Mouse (Mus musculus) embryonic facial prominence, embryonic 13.5 days (tissue): ENCODE measurements around the gene Map3k19. TPM values are rescaled to one million over a fixed set of nuclear protein-coding genes. Genes with fewer than 3 reads are reported as not detected.

Experiments
- ATAC-seq: fragments of 200-750 bp; cut with Nextera tagmentation; 2 replicates; pipeline ENCODE4 v1.8.0; 2017; ENCODE audit warnings: low read depth; ENCODE audit not compliant: insufficient number of reproducible peaks, insufficient read depth, low FRiP score, low TSS enrichment
- H3K27ac ChIP-seq: fragments of 300-500 bp; sonication (generic); 2 replicates; pipeline ENCODE4 v1.5.1; 2015; ENCODE audit warnings: moderate library complexity, mild to moderate bottlenecking, inconsistent platforms
- H3K27me3 ChIP-seq: fragments of 300-500 bp; sonication (generic); 2 replicates; pipeline ENCODE4 v1.6.1; 2015; ENCODE audit warnings: mild to moderate bottlenecking, inconsistent platforms
- H3K36me3 ChIP-seq: fragments of 300-500 bp; sonication (generic); 2 replicates; pipeline ENCODE4 v1.6.1; 2015; ENCODE audit warnings: mild to moderate bottlenecking, inconsistent platforms
- H3K4me1 ChIP-seq: fragments of 300-500 bp; sonication (generic); 2 replicates; pipeline ENCODE4 v1.6.1; 2015; ENCODE audit warnings: inconsistent platforms
- H3K4me2 ChIP-seq: fragments of 300-500 bp; sonication (generic); 2 replicates; pipeline ENCODE4 v1.6.1; 2015; ENCODE audit warnings: moderate library complexity, mild to moderate bottlenecking, inconsistent platforms
- H3K4me3 ChIP-seq: fragments of 300-500 bp; sonication (generic); 2 replicates; pipeline ENCODE4 v1.5.1; 2015; ENCODE audit warnings: mild to moderate bottlenecking, inconsistent platforms
- H3K9ac ChIP-seq: fragments of 300-500 bp; sonication (generic); 2 replicates; pipeline ENCODE4 v1.6.1; 2015; ENCODE audit warnings: mild to moderate bottlenecking, inconsistent platforms
- H3K9me3 ChIP-seq: fragments of 300-500 bp; sonication (generic); 2 replicates; pipeline ENCODE4 v1.6.1; 2016; ENCODE audit warnings: inconsistent platforms
- WGBS: fragments of 180-500 bp; shearing (Covaris S2); methylation state at CpG from one replicate; pipeline ENCODE4 v1.1.7; 2015; ENCODE audit warnings: mixed read lengths; 5-methylcytosine and 5-hydroxymethylcytosine counted together
- polyA plus RNA-seq: library from polyadenylated mRNA; unstranded; fragments of >200 nt; fragmentation: Nextera tagmentation; extraction: Ambion mirVana; gene quantifications from 2 replicates; pipeline ENCODE4 v1.2.1, GENCODE M21; 2015

The Map3k19 gene
- polyA plus RNA-seq, 1 experiment from 2014 or later = not detected

GRCm38 (mm10) chr1:127838602-127839001, 16.2 kb downstream of the Map3k19 start:
- H3K4me3 ChIP-seq = no peak overlapping the region
- 77% methylated on average over 1 of the region's 1 CpGs for WGBS
- no peak overlapping the region for H3K4me2 ChIP-seq
- no peaks in the 10 kb centered on the region for H3K4me1 ChIP-seq
- no peaks in the 10 kb centered on the region for H3K36me3 ChIP-seq
- no peak overlapping the region for H3K9ac ChIP-seq
- H3K27me3 ChIP-seq = no peaks in the 10 kb centered on the region
- no peak for ATAC-seq
- no peaks in the 10 kb centered on the region for H3K9me3 ChIP-seq
- H3K27ac ChIP-seq = no peak overlapping the region

- Histone ChIP-seq H3K9ac (no peak overlapping the region), H3K4me1 (no peaks in the 10 kb centered on the region), H3K27ac (no peak overlapping the region), H3K9me3 (no peaks in the 10 kb centered on the region), H3K36me3 (no peaks in the 10 kb centered on the region), H3K27me3 (no peaks in the 10 kb centered on the region), H3K4me2 (no peak overlapping the region), H3K4me3 (no peak overlapping the region)
- WGBS = 42% methylated on average over 4 of the region's 4 CpGs
- no peak for ATAC-seq
Observed at GRCm38 (mm10) chr1:127836619-127837018, 18.2 kb downstream of the Map3k19 start.

- no peaks in the 10 kb centered on the region for H3K27me3 ChIP-seq
- H3K36me3 ChIP-seq = no peaks in the 10 kb centered on the region
- no peak overlapping the region for H3K27ac ChIP-seq
- H3K4me2 ChIP-seq = no peak overlapping the region
- H3K4me1 ChIP-seq = no peaks in the 10 kb centered on the region
- H3K9me3 ChIP-seq = no peaks in the 10 kb centered on the region
- ATAC-seq = no peak
- whole genome bisulfite sequencing = 65% methylated on average over 4 of the region's 4 CpGs
- H3K9ac ChIP-seq = no peak overlapping the region
- no peak overlapping the region for H3K4me3 ChIP-seq
Observed at GRCm38 (mm10) chr1:127834202-127834601, 20.6 kb downstream of the Map3k19 start.

GRCm38 (mm10) chr1:127833714-127834113, 21.1 kb downstream of the Map3k19 start:
- no peak for ATAC-seq

GRCm38 (mm10) chr1:127830215-127830921, 24.5 kb downstream of the Map3k19 start:
- Histone ChIP-seq H3K27ac (no peak overlapping the region), H3K4me2 (no peak overlapping the region), H3K36me3 (no peaks in the 10 kb centered on the region), H3K4me3 (no peak overlapping the region), H3K4me1 (no peaks in the 10 kb centered on the region), H3K9me3 (no peaks in the 10 kb centered on the region), H3K27me3 (no peaks in the 10 kb centered on the region), H3K9ac (no peak overlapping the region)
- no peak for ATAC-seq
- 84% methylated on average over 13 of the region's 13 CpGs for WGBS

More at GRCm38 (mm10) chr1:127833714-127834113, 21.1 kb downstream of the Map3k19 start:
- Histone ChIP-seq H3K9ac (no peak overlapping the region), H3K4me1 (no peaks in the 10 kb centered on the region), H3K4me3 (no peak overlapping the region), H3K4me2 (no peak overlapping the region), H3K27me3 (no peaks in the 10 kb centered on the region), H3K9me3 (no peaks in the 10 kb centered on the region), H3K27ac (no peak overlapping the region), H3K36me3 (no peaks in the 10 kb centered on the region)
- 55% methylated on average over 2 of the region's 2 CpGs for WGBS

- H3K4me1 ChIP-seq = no peaks in the 10 kb centered on the region
- 15% methylated on average over 2 of the region's 2 CpGs for WGBS
- H3K27me3 ChIP-seq = no peaks in the 10 kb centered on the region
- H3K4me2 ChIP-seq = no peak overlapping the region
- H3K27ac ChIP-seq = no peak overlapping the region
- H3K9me3 ChIP-seq = no peaks in the 10 kb centered on the region
- no peak overlapping the region for H3K9ac ChIP-seq
- ATAC-seq = no peak
- H3K36me3 ChIP-seq = no peaks in the 10 kb centered on the region
- H3K4me3 ChIP-seq = no peak overlapping the region
Observed at GRCm38 (mm10) chr1:127827325-127827724, 27.5 kb downstream of the Map3k19 start.

- Histone ChIP-seq H3K9ac (no peak overlapping the region), H3K9me3 (no peaks in the 10 kb centered on the region), H3K36me3 (no peaks in the 10 kb centered on the region), H3K4me1 (no peaks in the 10 kb centered on the region), H3K4me2 (no peak overlapping the region), H3K27ac (no peak overlapping the region), H3K4me3 (no peak overlapping the region), H3K27me3 (no peaks in the 10 kb centered on the region)
- 85% methylated on average over 6 of the region's 6 CpGs for WGBS
- no peak for ATAC-seq
Observed at GRCm38 (mm10) chr1:127816381-127816780, 38.5 kb downstream of the Map3k19 start.

- Histone ChIP-seq H3K36me3 (no peaks in the 10 kb centered on the region), H3K4me3 (no peak overlapping the region), H3K9ac (no peak overlapping the region), H3K9me3 (no peaks in the 10 kb centered on the region), H3K27ac (no peak overlapping the region), H3K4me2 (no peak overlapping the region), H3K4me1 (no peaks in the 10 kb centered on the region), H3K27me3 (no peaks in the 10 kb centered on the region)
- no peak for ATAC-seq
- 75% methylated on average over 7 of the region's 7 CpGs for WGBS
Observed at GRCm38 (mm10) chr1:127812929-127813328, 41.9 kb downstream of the Map3k19 start.

GRCm38 (mm10) chr1:127808671-127809070, 46.2 kb downstream of the Map3k19 start:
- peaks cover 25% of the 10 kb centered on the region for H3K36me3 ChIP-seq
- WGBS = 96% methylated on average over 7 of the region's 7 CpGs
- no peaks in the 10 kb centered on the region for H3K4me1 ChIP-seq
- no peak for ATAC-seq
- no peak overlapping the region for H3K9ac ChIP-seq
- H3K4me3 ChIP-seq = no peak overlapping the region
- no peak overlapping the region for H3K4me2 ChIP-seq
- H3K27ac ChIP-seq = no peak overlapping the region
- H3K27me3 ChIP-seq = no peaks in the 10 kb centered on the region
- no peaks in the 10 kb centered on the region for H3K9me3 ChIP-seq

GRCm38 (mm10) chr1:127802916-127803315, 51.9 kb downstream of the Map3k19 start:
- H3K9me3 ChIP-seq = no peaks in the 10 kb centered on the region
- H3K27ac ChIP-seq = no peak overlapping the region
- no peak overlapping the region for H3K4me2 ChIP-seq
- no peak overlapping the region for H3K9ac ChIP-seq
- H3K4me1 ChIP-seq = no peaks in the 10 kb centered on the region
- no peak overlapping the region for H3K4me3 ChIP-seq
- H3K36me3 ChIP-seq = peaks cover 63% of the 10 kb centered on the region
- 77% methylated on average over 8 of the region's 8 CpGs for WGBS
- ATAC-seq = no peak
- H3K27me3 ChIP-seq = no peaks in the 10 kb centered on the region

- peaks cover 7% of the 10 kb centered on the region for H3K4me1 ChIP-seq
- peaks cover 30% of the 10 kb centered on the region for H3K36me3 ChIP-seq
- no peak overlapping the region for H3K4me3 ChIP-seq
- H3K27ac ChIP-seq = no peak overlapping the region
- H3K9ac ChIP-seq = no peak overlapping the region
- H3K27me3 ChIP-seq = no peaks in the 10 kb centered on the region
- WGBS = 46% methylated on average over 1 of the region's 1 CpGs
- no peaks in the 10 kb centered on the region for H3K9me3 ChIP-seq
- no peak overlapping the region for H3K4me2 ChIP-seq
- ATAC-seq = no peak
Observed at GRCm38 (mm10) chr1:127796752-127797151, 58.1 kb downstream of the Map3k19 start.

- H3K36me3 ChIP-seq = peaks cover 27% of the 10 kb centered on the region
Observed at GRCm38 (mm10) chr1:127796341-127796740, 58.5 kb downstream of the Map3k19 start.

More at GRCm38 (mm10) chr1:127796341-127796740, 58.5 kb downstream of the Map3k19 start:
- no peak overlapping the region for H3K27ac ChIP-seq
- peaks cover 7% of the 10 kb centered on the region for H3K4me1 ChIP-seq
- H3K4me2 ChIP-seq = no peak overlapping the region
- no peak for ATAC-seq
- no peaks in the 10 kb centered on the region for H3K9me3 ChIP-seq
- H3K9ac ChIP-seq = no peak overlapping the region
- no peak overlapping the region for H3K4me3 ChIP-seq
- WGBS = 56% methylated on average over 4 of the region's 4 CpGs
- H3K27me3 ChIP-seq = no peaks in the 10 kb centered on the region
